Mouse (Mus musculus) gonadal fat pad, adult 2 months (tissue): ENCODE results near the gene Ccl8. TPM values are rescaled to one million over a fixed set of nuclear protein-coding genes. Genes with fewer than 3 reads are reported as not detected.
A peak's percentile ranks its signal among the peaks of the same experiment; 100 is the strongest.

Experiments
- DNase-seq: peaks from one replicate; pipeline ENCODE4 v3.0.0-alpha.2; 2012; ENCODE audit warnings: low read depth
- polyA plus RNA-seq: library from polyadenylated mRNA; depleted of rRNA; stranded (reverse); fragments of >200 nt; gene quantifications from 2 replicates; pipeline ENCODE4 v1.2.3, GENCODE M21; 2012; rRNA removed

Gene Ccl8
- polyA plus RNA-seq: 8.0 and 26.7 TPM in 2 replicates

DNA sequence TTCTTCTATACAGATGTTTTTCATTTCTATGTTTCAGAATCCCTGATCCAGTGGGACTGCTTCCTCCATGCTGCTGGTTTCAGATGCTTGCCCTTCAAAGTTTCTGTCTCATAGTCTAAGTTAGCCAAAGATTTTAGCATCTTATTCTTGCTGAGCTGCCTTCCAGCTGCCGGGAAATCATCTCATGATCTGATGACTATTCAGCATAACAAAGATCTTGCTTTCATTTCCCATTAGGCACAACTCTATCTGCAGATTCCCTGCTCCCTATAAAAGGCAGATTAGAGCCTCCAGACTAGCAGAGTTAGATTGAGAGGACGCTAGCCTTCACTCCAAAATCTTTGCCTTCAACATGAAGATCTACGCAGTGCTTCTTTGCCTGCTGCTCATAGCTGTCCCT is at the start of gene Ccl8:
TSS of gene Ccl8 (plus strand) at position 301 of the 400 bp plus-strand sequence.
- DNase-seq: no peak

DNA sequence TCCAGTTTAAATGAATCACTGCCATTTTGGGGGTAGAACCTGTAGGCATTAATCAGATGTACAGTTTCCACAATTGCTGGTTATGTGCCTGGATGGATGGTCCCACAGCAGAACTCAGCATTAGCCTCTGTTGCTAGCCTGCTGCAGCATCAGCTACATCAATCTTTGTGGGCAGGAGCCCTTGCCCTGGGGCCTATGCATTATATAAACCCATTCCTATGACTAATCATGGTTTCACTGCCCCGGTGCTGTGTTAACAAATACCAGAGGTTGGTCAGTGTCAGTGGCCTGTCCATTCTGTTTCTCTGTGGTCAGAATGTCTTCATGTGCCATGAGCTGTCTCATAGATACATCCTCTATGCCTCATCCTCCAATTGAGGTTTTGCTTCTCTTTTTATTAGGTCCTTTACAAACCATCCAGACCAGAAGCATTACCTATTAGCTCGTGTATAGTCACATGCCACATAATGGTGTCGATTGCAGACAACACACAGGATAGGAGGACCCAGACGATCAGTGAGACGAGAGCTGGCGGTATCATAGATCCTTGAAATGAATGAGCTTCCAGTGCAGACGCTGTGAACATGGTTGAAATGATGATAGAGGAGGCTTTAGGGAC is 47.9 kb upstream of the Ccl8 start:
- DNase-seq: no peak

- no peak for DNase-seq
Observed at GRCm38 (mm10) chr11:82071076-82071475, 43.9 kb upstream of the Ccl8 start.

DNA sequence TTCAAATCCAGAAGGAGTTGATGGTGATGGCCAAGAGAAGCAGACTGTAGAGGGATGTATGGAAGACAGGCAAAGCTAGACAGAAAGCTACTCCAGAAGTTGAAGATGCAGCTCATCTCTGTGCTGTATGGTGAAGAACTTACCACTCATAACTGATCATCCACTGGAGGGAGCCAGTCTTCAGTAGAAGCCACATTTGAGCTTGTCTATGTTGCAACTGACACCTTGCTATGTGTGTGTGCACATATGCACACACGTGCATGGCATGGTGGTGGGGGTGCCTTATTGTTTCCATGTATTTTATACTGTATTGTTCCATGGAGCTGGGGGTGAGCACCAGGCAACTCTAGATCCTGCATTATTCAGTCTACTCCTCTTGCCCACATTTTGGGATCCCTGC is 42.6 kb upstream of the Ccl8 start:
- DNase-seq: no peak

- DNase-seq: no peak
Observed at GRCm38 (mm10) chr11:82072984-82073383, 42.0 kb upstream of the Ccl8 start.

DNA sequence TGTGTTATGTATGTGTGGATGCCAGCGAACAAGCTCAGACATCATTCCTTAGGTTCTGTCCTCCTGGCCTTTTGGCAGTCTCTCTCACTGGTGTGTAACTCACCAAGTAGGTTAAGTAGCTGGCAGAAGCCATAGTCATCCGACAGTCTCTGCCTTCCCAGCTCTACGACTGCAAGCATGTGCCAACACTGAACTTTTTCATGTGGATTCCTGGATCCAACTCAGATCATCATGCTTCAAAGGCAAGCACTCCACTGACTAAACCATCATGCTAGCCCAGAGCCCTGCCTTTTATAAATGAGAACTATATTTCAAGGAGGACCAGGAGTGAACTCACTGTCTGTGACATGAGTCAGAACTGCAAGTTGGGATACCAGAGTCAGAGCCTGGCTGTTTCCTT is 41.3 kb upstream of the Ccl8 start:
- DNase-seq: peak; percentile 19

DNA sequence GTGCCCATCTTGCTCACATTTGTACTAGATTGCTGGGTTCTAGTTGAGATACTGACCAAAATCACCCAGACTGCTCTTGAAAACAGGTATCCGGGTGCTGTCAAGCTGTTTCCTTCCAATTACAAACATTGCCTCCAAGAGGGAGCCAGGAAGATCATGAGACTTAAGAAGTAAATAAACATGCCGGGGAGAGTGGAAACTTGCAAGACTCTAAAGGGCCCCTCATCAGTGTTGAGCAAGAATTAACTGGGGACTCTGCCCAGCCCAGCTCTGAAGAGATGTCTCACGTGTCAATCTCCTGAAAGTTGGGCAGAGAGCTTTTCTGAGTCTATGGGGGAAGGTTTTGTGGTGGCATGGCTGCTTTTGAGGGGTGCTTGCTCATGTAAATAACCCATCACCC is 38.0 kb upstream of the Ccl8 start:
- DNase-seq: no peak

- DNase-seq: no peak
Observed at GRCm38 (mm10) chr11:82078136-82078730, 36.8 kb upstream of the Ccl8 start.

GRCm38 (mm10) chr11:82080865-82081264 is 34.1 kb upstream of the Ccl8 start:
- no peak for DNase-seq

- DNase-seq: no peak
Observed at GRCm38 (mm10) chr11:82084360-82084759, 30.6 kb upstream of the Ccl8 start.

DNA sequence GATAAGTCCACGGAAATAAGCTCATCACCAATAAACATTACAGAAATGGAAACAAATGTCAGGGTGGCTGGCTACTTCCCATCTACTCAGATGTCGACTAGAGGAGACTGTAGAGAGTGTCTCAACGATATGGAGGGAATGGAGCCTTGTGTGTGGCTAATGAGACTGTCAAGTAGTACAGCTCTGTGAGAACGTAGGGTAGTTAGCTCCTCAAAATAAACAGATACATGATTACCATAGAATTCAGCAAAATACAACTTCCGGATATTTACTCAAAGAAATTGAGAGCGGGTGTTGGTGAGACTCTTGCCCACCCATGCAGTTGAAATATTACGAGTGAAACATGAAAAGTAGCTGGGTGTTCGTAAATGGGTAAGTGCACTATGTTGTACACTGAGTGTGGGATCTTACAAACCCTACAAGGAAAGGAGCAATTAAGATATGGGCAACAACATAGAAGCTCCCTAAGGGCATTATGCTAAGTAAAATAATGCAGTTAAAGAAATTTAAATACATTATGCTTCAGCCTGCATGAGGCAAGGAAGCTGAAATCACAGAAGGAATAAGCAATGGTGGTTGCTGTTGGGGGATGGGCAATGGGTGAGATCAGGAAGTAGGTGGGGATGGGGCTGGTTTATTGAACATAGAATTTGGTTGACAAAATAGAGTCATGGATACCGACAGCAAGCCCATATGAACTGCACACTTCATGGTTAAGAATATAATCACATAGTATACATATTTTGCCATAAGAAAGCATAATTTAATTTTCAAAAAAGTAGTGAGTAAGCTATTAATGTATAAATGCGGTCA is 15.3 kb upstream of the Ccl8 start:
- no peak for DNase-seq

DNA sequence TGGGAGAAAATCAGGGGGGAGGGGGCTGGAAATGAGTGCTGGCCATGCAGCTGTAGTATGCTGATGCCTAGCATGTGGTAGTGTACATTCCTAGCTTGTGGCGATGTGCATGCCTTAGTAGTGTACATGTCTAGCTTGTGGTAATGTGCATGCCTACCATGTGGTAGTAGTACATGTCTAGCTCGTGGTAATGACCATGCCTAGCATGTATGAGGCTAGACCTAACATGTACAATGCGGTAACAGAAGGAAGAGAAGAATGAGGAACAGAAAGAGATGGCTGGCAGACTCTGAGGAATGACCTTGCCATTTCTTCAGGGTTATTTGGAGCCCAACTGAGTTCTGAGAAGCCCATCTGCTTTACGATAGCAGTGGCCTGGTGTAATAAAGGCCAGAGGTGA is 13.9 kb upstream of the Ccl8 start:
- no peak for DNase-seq

DNA sequence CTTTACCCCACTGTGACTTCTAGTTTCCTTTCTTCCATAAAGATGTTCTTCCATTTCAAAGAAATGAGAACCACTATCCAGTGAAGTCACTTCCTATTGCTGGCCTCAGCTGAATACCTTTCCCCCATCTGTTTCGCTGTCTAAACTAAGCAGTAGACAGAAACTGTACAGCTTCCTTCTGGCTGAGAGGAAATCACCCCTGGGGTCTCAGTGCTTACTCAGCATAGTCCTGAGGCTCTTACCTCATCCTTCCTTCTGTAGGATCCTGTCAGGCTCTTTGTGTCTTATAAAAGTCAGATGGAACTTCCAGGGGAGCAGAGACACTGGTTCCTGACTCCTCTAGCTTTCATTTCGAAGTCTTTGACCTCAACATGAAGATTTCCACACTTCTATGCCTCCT is 13.5 kb upstream of the Ccl8 start, which contains the start of gene Ccl12:
TSS of gene Ccl12 (plus strand) at position 317 of the 400 bp plus-strand sequence.
- DNase-seq: no peak

- no peak for DNase-seq
Observed at GRCm38 (mm10) chr11:82109611-82110010, 5.4 kb upstream of the Ccl8 start.

- no peak for DNase-seq
Observed at GRCm38 (mm10) chr11:82110372-82111248, 4.4 kb upstream of the Ccl8 start.

DNA sequence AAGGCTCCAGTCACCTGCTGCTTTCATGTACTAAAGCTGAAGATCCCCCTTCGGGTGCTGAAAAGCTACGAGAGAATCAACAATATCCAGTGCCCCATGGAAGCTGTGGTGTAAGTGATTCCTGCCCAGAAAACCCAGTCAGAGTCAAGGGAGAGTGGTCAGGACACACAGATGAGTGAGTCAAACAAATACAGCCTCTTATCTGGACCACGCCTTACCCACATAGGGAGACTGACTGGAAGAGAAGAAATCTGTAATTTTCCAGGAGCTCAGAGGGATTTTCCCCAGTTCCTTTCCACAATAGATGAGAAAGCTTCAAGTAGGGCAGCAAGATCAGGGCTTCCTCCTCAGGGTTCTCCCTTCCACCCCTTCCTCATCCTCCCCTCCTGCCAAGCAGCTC is 1.1 kb downstream of the Ccl8 start:
- DNase-seq: no peak

DNA sequence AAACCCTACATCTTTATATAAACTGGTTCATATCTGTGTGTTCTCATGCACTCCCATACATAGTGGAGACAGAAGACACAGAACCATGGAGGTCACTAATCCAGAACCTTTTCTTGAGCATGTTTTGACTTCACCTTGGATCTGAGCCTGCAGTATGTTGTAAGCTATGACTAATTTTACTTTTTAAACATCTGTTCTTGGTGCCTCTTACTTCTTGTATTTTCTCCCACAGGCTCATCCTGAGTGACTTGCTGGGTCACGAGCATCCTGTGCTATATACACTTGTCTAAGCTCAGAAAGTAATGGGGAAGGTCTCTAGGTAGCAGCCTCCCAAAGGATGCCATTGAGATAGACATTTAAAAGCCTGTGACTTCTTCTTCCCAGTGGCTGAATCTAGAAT is 18.0 kb downstream of the Ccl8 start:
- no peak for DNase-seq

DNA sequence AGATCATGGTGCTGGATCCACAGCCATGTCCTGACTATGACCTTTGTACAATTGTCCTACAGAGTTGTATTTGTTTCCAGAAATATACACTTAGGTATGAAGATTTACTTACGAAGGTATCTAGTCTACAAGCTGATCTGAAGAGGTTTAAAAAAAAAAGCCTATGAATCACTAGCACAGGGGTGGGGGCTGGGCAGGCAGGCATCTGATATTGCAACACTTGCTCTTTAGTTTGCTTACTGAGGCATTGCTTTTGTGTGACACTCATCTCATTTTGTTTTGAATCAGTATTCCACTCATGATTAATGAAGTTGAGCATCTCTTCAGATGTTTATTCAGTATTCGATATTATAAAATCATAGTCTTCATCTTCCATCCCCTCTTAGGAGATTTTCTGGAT is 21.2 kb downstream of the Ccl8 start:
- DNase-seq: no peak

DNA sequence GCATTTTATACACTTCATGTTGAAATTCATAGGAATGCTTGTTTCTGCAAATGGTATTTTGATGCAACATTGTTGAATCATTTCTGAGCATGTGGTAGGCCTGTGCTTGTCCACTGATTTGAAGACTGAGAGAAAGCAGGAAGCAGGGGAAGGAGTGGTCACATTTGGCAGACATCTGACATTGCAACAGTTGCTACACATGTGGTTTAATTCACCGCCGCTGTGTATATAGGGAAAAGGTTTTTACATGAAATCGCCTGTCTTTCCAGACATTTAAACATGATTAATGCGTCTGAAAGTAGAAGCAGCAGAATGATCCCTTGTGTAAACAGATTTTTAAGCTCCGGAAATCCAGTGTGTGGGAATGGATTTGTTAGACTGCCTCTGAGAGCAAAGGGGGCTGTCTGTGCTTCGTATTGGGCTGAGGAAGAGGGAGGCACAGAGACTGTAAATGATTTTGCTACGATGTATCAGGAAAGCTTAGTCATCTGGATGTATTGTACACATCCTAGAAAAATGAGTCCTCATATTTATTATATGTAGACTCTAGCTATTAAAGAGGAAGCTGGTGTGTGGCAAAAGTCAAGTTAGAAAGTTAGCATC is 24.6 kb downstream of the Ccl8 start:
- DNase-seq: peak; percentile 6

DNA sequence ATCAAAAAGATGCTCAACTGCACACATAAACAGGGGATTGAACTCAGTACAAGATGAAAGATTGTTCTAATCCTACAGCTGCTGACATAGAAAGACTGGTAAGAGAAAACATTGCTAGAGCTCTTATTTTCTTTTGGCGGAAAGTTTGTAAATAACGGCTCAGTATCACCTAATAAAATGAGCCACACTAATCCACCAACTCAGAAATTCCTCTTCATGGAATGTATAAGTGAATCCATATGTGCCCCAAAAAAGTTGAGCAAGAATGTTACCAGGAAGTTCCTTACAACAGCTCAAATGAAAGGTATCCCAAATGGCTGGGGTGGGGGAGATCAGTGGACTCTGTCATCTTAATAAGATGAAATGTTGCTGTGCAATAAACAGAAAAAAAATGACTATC is 44.1 kb downstream of the Ccl8 start:
- no peak for DNase-seq

GRCm38 (mm10) chr11:82163285-82163684 is 48.3 kb downstream of the Ccl8 start:
- DNase-seq: no peak
